Mouse (Mus musculus): Measurements from ENCODE around the gene Lmx1a.

Lmx1a gene

DNA sequence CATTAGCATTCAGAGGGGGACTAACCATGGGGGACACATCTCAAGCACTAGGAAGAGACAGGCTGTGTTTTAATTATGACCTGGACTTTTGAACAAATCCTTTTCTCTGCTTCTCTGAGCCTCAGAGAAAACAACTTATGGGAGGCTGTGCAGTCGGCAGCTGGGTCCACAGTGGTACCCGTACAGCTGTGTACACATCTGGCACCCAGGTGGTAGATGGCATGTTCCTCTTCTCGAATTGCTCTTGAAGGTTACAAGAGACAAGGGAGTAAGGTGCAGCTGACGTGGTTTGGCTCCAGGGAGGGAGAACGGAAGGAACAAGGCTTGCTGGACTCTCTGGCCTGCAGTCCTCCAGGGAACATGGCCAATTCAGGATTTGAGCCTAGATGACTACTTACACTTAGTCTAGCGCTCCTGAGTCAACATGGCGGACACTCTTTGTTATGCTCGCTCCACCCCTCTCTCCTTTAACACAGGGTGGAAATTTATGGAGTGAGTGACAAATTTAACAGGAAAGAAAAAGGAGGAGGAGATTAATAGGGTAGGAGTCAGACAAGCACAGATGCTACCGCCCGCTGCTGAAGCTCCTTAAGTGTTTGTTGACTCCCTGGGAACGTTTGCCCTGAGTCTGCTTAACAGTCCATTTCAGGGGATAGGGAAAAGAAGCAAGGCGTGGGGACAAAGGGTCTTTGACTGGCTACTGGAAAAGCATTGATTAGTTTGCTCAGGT is 99.8 kb downstream of the Lmx1a start:
- no peak for DNase-seq (ENCODE audit: low spot score)

DNA sequence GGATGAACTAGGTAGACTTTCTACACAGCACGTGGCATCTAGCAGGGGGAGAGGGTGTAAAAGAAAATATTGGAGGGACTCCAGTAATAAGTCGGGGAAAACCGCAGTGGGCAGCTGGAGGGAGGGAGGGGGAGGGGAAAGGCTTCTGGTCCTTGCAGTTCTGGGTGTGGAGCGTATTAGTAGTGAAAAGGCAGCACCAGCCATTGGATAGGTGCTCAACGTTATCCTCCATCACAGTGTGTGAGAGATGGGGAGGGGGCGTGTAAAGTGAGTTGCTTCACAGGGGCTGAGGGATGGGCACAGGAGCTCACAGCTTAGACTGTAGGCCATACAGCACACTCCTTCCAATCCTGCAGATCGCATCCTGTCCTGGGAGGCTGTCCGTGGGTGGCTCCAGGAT is 100.4 kb downstream of the Lmx1a start:
- DNase-seq (ENCODE audit: low spot score) = no peak

DNA sequence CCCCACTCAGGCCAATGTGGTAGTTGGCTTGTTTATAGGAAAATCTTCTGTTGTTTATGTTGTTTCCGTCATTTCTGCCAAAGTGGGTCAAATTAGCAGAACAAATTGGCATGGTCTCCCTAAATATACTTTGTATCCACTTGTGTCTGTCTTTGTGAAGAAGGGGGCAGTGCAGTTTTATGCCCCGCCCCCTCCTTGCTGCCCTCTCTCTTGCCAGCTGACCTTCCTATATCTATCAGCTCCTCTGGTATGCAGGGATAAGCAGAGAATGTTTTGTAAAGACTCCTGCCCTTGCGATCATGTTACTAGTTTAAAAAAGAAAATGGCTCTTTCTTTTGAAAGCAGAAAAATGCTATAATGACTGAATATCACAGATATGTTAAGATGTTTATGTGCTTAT is 101.7 kb downstream of the Lmx1a start:
- no peak for DNase-seq (ENCODE audit: low spot score)

DNA sequence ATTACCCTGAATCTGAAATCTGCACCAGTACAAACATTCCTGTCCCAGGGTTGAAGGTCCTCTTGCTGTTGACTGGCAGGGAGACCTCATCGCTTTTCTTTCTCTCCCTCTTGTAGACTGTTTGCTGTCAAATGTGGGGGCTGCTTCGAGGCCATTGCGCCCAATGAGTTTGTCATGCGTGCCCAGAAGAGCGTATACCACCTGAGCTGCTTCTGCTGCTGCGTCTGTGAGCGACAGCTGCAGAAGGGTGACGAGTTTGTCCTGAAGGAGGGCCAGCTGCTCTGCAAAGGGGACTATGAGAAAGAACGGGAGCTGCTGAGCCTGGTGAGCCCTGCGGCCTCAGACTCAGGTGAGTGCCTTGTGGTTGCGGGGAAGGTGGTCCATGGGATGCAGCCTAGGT is 102.2 kb downstream of the Lmx1a start:
- no peak for DNase-seq (ENCODE audit: low spot score)

DNA sequence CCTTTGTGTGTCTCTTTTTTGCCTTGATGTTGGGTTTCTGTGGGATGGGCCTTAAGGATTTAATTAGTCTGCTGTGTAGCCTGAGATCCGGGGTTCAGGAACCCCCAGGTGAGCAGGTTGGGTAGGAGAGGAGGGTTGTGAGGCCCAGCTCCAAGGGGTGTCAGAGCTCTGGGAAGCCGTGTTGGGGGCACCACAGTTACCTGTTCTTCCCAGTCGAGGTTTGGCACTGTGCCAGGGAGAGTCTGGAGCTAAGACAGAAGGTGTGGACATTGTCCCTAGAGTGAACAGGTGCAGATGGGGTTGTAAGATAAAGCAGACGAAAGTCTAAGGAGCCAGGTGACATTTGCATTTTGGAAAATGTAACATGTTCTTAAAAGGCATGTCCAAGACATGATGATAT is 112.9 kb downstream of the Lmx1a start:
- DNase-seq (ENCODE audit: low spot score) = no peak

DNA sequence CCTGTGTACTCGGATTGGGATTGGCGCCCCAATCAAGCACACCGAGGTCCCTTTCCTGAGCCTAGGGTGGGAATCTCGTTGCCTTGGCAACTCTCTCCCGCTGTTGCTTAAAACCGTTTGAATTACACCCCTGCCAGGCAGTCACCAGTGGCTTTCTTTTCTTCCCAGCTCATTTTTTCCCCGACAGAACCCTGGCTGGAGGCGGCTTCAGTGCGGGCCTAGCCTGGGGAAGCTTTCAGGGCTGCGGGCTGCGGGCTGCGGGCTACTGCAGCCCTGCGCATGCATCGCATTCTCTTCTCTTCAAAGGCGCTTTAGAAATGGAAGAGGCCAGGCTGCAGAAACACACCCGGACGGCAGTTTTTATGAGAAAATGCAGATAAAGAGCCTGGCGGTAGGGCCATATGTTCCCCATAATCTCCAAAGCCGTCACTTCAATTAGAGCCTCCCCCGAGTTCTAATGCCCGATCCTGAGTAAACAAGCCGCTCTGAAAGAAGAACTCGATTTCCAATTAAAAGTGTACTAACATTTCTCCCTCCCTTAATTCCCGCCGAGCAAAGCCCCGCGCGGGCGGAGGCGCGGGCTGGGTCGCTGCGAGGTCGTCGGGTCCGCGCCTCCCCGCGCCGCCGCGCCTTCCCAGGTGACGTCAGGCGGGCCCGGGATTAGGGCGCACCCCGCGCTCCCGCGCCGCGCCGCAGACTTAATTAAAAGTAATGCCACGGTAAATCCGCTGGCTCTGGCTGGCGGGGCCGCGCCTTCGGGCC is 113.7 kb downstream of the Lmx1a start:
- no peak for DNase-seq (ENCODE audit: low spot score)

DNA sequence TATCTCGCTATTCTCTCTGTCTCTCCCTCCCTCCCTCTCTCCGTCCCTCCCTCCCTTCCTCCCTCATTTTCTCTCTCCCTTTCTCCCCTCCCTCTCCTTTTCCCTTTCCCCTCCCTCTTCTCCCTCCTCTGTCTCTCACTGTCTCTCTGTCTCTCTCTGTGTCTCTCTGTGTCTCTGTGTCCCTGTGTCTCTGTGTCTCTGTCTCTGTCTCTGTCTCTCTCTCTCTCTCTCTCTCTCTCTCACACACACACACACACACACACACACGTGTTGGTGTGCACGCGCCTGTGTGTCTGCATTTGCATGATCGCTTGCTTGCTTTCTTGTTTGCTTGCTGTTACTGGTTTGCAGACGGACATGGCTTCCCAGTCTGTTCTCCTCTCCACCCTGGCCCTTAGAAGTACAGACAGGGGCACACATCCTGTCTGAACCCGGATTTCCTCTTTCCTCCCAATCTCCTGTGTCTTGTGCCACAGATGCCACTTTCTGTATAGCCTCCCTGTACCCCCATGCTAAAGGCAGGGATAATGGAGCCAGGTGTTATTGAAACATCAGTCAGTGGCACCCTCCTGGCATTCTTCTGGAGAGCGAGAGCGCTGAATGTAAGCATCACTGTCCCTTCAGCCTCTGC is 114.4 kb downstream of the Lmx1a start:
- DNase-seq (ENCODE audit: low spot score) = no peak

DNA sequence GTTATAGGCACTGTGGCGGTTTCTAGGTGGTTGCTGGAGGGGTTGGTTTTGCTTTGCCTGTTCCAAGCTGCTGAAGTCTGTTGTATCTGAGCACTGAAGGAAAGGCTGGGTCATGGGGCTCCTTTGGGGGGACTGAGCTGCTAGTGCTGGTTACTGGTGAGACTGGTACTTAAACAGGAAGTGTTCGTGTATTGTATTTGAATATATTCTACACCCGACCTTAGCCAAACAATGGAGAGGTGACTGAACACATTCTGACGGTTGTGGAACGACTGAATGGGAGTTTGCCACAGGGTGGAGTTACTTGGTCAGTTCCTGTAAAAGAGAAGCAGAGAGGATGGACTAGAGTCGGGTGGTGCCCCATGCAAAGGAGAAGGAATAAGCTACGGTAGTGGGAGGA is 115.8 kb downstream of the Lmx1a start:
- DNase-seq (ENCODE audit: low spot score) = no peak

DNA sequence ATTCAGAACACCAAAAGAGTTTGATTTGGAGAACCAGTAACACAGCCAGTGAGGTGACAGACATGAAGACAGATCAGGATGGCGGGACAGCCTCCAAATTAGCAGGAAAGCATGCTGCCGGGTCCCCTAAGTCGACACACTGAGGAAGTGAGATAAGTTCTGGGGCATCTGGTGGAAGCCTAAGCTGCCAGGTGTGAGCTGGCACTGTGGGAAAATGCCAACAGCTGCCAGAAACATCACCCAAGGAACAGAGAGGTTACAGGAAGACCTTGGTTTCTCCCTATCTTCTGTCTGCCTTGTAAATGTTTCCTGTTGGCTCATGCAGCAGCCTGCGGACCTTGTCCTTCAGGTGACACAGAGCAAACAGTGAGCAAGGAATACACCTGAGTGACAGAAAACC is 122.1 kb downstream of the Lmx1a start:
- no peak for DNase-seq (ENCODE audit: low spot score)

DNA sequence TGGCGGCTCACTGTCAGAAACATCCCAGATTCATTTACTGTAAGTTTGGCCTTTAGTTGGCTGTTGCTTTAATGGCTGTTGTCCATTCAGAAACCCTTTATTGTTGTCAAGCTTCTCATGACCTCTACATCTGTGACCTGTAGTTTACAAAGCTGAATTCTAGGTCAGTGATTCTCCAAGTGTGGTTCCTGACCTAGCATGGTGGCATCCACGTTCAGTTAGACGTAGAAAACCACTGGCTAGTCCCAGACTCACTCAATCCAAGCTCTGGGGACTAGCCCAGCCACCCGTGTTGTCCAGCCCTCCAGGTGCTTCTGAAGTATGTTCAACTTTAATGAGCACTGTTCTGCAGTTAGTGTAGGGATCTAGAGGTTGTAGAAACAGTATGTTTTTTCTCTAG is 126.1 kb downstream of the Lmx1a start:
- no peak for DNase-seq (ENCODE audit: low spot score)

DNA sequence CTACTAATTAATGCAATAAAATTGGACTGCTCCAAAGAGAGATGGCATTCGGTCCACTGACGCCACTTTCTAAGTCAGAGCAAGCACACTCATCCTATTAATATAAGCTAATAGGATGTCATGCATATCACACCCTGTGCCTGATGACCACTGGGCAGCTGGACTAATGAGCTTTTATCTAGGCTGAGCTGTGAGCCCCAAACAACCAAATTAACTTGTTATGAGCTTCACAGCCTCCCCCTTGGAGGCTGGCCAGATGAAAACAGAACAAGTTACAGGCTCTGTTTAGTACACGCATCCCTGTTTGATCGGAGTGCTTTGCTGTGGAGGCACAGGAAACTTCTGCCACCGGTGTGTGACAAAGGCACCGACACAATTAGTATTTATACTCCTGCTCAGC is 128.0 kb downstream of the Lmx1a start:
- DNase-seq (ENCODE audit: low spot score) = no peak

DNA sequence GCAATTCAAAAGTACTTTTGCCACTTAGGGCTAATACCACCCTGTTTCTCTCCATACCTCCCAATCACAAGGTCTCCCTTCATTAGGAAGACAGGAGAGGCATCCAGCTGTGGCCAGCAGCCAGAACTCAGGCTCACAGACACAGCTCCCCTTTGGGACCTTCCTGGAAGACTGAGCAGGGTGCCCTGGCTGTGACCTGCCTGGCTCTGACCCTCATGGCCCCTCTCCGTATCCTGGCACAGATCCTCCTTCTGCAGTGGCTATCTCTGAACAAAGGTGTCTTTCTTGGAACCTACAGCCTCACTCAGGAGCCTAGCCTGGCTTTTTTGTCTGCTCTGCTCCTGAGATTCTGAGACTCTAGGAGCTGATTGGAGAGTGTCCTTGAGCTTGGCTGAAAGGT is 128.6 kb downstream of the Lmx1a start:
- DNase-seq (ENCODE audit: low spot score) = no peak

DNA sequence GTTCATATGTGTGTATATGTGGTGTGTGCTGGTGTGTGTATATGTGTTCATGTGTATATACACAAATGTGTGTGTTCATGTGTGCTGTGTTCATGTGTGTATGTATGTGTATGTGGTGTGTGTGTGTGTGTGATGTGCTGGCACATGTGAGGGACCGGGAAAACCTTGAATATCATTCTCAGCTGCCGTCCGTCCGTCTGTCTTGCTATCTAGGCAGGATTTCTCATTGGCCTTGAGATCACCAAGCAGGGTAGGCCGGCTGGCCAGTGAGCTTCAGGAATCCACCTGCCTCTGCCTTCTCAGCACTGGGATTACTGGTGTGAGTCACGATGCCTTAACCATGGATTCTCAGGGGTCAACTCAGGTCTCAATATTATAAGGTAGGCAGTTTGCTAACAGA is 131.0 kb downstream of the Lmx1a start:
- no peak for DNase-seq (ENCODE audit: low spot score)

DNA sequence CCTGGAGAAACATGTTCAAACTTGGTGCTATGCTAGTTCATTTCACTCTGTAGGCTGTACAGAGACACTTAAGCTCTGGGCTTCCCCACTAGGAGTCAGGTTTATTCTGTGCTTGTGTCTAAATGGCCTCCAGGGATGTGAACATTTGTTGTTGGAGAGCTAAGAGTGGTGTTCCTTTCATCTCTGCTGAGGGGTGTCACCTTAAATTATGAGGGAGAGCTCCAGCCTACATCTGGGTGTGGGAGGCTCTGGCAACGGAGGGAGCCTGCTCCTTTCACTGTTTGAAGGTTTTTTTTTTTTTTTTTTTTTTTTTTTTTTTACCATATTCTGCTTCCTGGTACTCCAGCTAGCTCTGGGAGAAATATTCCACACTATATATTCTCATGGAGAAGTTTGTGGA is 132.1 kb downstream of the Lmx1a start:
- no peak for DNase-seq (ENCODE audit: low spot score)

DNA sequence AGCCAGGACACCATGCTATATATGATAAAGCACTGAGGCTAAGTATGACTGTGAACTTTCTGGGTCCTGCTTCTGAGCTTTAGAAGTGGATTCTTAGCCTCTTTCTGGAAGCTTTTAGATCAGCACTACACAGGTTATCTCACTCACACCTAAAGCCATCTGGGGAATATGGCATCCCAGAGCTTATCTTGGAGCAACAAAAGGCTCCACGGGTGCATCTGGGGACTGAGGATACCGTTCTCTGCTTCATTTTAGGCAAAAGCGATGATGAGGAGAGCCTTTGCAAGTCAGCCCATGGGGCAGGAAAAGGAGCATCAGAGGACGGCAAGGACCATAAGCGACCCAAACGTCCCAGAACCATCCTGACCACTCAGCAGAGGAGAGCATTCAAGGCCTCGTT is 141.3 kb downstream of the Lmx1a start:
- no peak for DNase-seq (ENCODE audit: low spot score)

DNA sequence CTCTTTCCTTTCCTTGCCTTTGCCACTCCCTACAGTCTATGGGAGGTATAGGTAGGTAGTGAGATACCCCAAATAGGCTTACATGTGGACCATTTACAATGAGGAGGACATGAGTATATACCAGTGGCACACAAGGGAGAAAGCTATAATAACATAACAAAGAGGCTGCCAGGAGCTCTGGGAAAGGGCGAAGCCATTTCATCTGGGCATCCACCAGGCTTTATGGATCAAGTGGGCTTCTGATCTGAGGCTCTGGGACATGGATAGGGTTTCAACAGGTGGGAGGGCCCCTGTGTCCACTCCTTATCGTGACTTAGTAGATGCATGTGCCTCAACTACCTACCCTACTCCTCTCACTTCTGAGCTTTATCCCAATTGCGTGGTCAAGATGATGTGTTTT is 142.6 kb downstream of the Lmx1a start:
- no peak for DNase-seq (ENCODE audit: low spot score)

DNA sequence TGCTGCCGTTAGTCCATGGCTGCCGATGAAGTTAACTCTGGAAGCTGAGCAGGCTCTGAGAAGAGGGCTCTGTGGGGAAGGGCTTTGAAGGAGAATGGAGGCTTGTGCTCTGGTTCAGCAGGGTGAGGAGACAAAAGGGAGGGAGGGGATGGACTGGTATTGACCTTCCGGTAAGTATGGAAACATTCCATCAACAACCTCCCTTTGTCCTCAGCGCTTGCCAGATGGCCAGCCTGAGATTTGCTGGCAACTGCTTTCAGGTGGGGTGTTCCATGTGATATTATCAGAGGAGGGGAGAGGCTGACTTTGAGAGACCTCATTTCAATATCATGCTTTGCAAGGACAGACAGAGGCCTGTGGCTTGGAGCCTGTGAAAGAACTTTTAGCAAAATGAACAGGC is 165.8 kb downstream of the Lmx1a start:
- no peak for DNase-seq (ENCODE audit: low spot score)

DNA sequence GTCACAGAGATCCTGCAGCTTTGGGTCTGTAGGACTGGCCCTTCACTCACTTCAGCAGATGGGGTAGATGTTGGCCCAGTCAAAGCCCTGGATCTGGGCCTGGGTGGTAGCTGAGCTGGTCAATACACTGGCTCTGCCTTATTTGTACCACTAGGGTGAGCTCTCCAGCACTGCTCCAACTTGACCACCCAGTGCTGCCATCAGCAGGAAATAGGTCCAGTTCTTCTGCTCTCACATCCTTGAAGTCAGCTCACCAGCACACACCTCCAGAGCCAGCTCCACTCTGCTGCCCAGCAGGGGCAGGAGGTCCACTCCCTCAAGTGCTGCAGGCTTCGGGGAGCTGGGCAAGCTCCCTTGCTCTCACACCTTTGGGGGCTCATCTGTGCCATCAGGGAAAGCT is 183.0 kb downstream of the Lmx1a start:
- DNase-seq (ENCODE audit: low spot score) = no peak

DNA sequence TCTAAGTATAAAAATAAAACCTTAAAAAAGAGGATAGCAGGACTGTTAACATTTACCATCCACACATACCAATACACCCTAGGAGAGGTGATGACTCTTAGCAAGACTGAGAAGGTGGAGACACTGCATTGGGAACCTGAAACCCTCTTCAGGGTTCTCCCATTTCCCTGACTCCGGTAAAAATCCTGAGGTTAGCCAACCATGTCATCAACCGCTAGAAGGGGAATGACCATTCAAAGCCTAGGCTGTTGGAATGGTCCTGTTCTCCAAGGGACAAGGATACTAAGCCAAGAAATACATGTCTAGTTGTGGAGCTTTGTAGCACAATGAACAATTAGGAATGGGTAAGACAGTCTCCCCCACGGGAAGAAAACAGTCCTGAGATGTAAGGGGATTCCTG is 185.1 kb downstream of the Lmx1a start:
- DNase-seq (ENCODE audit: low spot score) = no peak

DNA sequence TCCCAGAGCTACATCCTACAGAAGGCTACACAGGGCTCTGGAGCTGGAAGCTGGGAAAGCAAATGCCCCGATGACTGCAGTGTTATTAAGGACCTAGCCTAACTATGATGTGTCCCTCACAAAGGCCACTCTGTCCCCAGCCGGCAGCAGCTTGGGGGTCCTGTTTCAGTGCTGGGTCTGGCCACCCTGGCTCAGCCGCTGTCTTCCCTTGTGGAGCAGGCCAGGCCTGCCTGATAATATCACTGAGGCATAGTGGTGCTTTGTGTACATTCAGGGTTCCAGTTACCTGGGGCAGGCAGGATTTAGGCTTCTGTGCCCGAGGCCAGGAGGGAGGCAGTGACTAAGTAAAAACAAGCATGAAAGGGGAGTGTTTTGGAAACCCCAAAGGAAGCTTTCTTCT is 188.9 kb downstream of the Lmx1a start:
- no peak for DNase-seq (ENCODE audit: low spot score)

DNA sequence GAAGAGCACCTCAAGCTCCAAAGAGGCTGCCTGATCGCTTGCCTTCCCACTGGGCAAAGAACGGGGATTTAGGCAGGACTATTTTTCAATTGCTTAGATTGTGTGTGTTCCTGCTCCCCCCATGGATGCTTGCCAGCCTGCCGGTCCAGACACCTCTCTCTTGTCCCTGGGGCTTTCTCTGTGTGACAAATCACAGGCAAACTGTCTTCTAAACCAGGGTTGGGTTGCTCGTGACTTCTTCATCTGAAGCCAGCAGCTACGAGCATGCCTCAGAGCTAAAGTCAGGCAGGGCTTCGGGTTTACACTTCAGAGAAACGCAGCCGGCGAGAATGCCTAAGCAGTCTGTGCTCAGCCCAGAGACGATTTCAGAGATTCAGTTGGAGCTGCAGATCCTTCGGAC is 189.3 kb downstream of the Lmx1a start:
- no peak for DNase-seq (ENCODE audit: low spot score)

DNA sequence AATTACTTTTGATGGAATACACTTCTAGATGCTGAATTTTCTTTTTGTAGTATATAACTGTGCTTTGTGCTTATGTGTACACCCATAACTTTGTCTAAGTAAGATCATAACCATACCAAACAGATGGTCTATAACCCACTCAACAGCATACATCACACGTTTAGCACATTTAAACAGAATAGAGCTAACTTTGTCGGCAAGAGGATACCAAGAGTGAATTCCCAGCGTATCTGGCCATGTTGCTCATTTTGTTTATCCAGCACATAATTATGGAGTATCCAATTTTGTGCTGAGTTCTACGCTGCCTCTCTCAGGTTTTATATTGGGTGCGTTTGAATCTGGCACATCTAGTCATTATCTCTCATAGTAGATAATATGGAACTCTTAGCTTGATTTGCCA is 196.7 kb downstream of the Lmx1a start:
- DNase-seq (ENCODE audit: low spot score) = no peak

DNA sequence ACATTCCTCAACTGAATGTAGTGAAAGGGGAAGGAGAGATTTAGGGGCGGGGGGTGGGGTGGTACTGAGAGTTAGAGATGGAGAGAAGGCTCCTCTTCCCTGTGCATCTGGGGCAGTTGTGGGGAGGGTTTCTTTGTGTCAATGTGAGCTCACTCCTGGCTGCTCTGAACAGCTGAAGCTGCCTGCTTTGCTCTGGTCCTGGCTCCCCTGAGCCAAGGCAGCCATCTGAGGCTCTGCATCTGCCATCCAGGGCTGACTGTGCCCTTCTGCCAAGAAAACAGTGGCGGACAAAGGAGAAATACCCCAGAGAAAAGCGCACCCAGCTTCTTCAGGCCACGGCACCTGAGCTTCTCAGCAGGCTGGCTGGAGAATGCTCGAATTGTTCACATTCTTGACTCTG is 199.1 kb downstream of the Lmx1a start:
- no peak for DNase-seq (ENCODE audit: low spot score)

DNA sequence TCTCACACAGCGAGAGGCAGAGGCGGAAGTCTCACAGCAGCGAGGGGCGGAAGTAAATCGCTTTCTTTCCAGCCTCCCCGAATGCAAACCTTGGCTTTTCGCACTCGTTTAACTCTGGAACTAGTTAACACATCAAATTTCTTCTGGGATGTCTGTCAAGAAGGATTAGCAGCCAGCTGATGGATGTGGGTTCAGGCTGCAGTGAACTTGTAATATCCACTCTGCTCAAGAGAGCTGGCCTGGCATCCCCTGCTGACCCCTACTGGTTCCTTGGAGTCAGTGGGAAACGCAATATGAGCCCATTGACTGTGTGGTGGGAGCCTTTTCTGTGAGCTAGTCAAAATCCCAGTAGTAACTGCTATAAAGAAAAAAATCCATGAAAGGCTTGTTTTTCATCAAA is 199.8 kb downstream of the Lmx1a start:
- no peak for DNase-seq (ENCODE audit: low spot score)

Data from lung, postnatal 25 days (tissue).